11 mouse cellular contexts compared by ENCODE assay signal in the genomic region with DNA sequence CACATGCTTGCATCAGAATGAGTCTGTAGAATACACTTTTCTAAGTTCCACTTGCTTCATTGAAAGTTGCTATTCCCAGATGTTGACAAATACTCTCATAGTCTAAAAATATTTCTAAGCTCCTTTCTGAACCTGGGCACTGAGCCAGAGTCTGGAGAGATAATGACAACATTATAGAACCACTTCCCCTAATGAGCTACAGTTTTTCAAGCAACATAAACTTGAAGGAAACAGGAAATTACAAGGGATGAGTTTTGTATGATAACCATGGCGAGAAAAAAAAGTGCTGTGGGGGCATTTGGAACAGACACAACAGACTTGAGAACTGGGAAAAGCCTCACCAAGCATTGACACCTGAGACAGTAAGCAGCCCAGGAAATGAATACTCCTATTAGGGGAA.
A peak's percentile ranks its signal among the peaks of the same experiment; 100 is the strongest.
DNase-seq lines count a peak whose midpoint lies in the region; ATAC-seq and TF ChIP-seq lines count a peak whose summit lies in the region.
"Had no signal": no experiment of that assay in that cellular context is flagged by ENCODE, and none has a peak within 500 bp of the region (broad histone marks: within the 10 kb centered on the region; RNA-seq: fewer than 3 reads in every experiment).

No protein-coding gene starts in this region.

- H3K36me3 ChIP-seq in heart, embryonic 11.5 days (ENCODE audit: control insufficient read depth, insufficient read depth, low read length), result no peaks in the 10 kb centered on the region
- H3K36me3 ChIP-seq: embryonic facial prominence, embryonic 13.5 days; neural tube, embryonic 12.5 days had no signal

- DNase-seq in heart, postnatal 10 days, result peak; percentile 61 to 66
- peak; percentile 4 to 20 for DNase-seq in lung, adult 18-20 months
- no peak for DNase-seq in lung, adult 2 months
- DNase-seq in left cerebral cortex, adult 8-10 months (ENCODE audit: low spot score in 2 of 2), result no peak
- DNase-seq: kidney, adult 11 months had no signal

- no peaks in the 10 kb centered on the region for H3K9me3 ChIP-seq in heart, embryonic 11.5 days (replicated peaks; ENCODE audit: control insufficient read depth, low read length)
- H3K9me3 ChIP-seq: embryonic facial prominence, embryonic 13.5 days; neural tube, embryonic 12.5 days had no signal

- H3K27ac ChIP-seq in heart, embryonic 11.5 days (ENCODE audit: low read depth, low read length), result no peak overlapping the region
- H3K27ac ChIP-seq: embryonic facial prominence, embryonic 13.5 days; neural tube, embryonic 12.5 days; stomach, postnatal 0 days had no signal

- ATAC-seq in heart, embryonic 11.5 days (replicated peaks; ENCODE audit: insufficient number of reproducible peaks, low FRiP score, low TSS enrichment), result no peak
- ATAC-seq in hematopoietic stem cell, adult 5-6 weeks (replicated peaks in 1 of 2; ENCODE audit: insufficient read depth in 1 of 2, low FRiP score in 2 of 2, low TSS enrichment in 1 of 2, low read depth in 1 of 2, poor library complexity in 2 of 2, severe bottlenecking in 2 of 2), result peak; percentile 62 to 68; a peak in 3 of 4 replicates
- ATAC-seq in megakaryocyte-erythroid progenitor cell, adult 5-6 weeks (replicated peaks; ENCODE audit: low FRiP score, low TSS enrichment, poor library complexity, severe bottlenecking), result peak; percentile 47; the same call in 1 of the 2 replicates

- no peak for TF ChIP-seq CTCF in lung, adult 2 months (IDR thresholded peaks at IDR 0.05; ENCODE audit: insufficient read depth, low read length)

- WGBS in heart, embryonic 11.5 days (ENCODE audit: insufficient replicate concordance), result 36% methylated on average over 1 of the region's 1 CpGs
- WGBS in lung, adult 2 months, result 31% methylated on average over 1 of the region's 1 CpGs

- intact Hi-C loops in heart, postnatal 10 days (cut with DNase I), result no loop called here

- H3K4me3 ChIP-seq in heart, embryonic 11.5 days (ENCODE audit: low read depth, low read length), result no peak overlapping the region
- no peak overlapping the region for H3K4me3 ChIP-seq in lung, adult 2 months (replicated peaks; ENCODE audit: extremely low read depth, low read depth, low read length)
- H3K4me3 ChIP-seq: embryonic facial prominence, embryonic 13.5 days; neural tube, embryonic 12.5 days had no signal

- no peak overlapping the region for H3K9ac ChIP-seq in heart, embryonic 11.5 days (ENCODE audit: low read depth, low read length)
- H3K9ac ChIP-seq: embryonic facial prominence, embryonic 13.5 days; neural tube, embryonic 12.5 days had no signal

- TF ChIP-seq POLR2A in lung, adult 2 months (IDR thresholded peaks at IDR 0.05; ENCODE audit: borderline replicate concordance, extremely low read depth, low read depth, low read length), result no peak

- no peaks in the 10 kb centered on the region for H3K27me3 ChIP-seq in heart, embryonic 11.5 days (ENCODE audit: control insufficient read depth, insufficient read depth, low read length)
- H3K27me3 ChIP-seq: embryonic facial prominence, embryonic 13.5 days; neural tube, embryonic 12.5 days had no signal

- no peak overlapping the region for H3K4me2 ChIP-seq in heart, embryonic 11.5 days
- H3K4me2 ChIP-seq: embryonic facial prominence, embryonic 13.5 days; neural tube, embryonic 12.5 days had no signal

- no peaks in the 10 kb centered on the region for H3K4me1 ChIP-seq in heart, embryonic 11.5 days (ENCODE audit: control insufficient read depth, insufficient read depth, low read length)
- no peaks in the 10 kb centered on the region for H3K4me1 ChIP-seq in lung, adult 2 months (ENCODE audit: control insufficient read depth, insufficient read depth, low read length)
- H3K4me1 ChIP-seq: embryonic facial prominence, embryonic 13.5 days; neural tube, embryonic 12.5 days had no signal

Comparison
In these comparisons a context has a peak if more than half of its experiments do, and no peak if none do; other contexts are left out.
1. DNase-seq: peak in heart, postnatal 10 days (2 of 2) and lung, adult 18-20 months (2 of 2); none in lung, adult 2 months (single experiment) and left cerebral cortex, adult 8-10 months (0 of 2).